Mouse (Mus musculus) liver, embryonic 14.5 days (tissue): ENCODE measurements around the gene Tmem179b. TPM values are rescaled to one million over a fixed set of nuclear protein-coding genes. Genes with fewer than 3 reads are reported as not detected.
A peak's percentile ranks its signal among the peaks of the same experiment; 100 is the strongest.

Experiments used
- ATAC-seq: fragments of 200-750 bp; cut with Nextera tagmentation; 2 replicates; pipeline ENCODE4 v1.8.0; 2017; ENCODE audit warnings: moderate number of reproducible peaks, mild to moderate bottlenecking, moderate library complexity; ENCODE audit not compliant: insufficient read depth
- DNase-seq, 3 experiments: peaks; one replicate each; pipeline ENCODE4 v3.0.0-alpha.2; 2012 to 2013; ENCODE audit warnings: low read depth in 3 of 3, low spot score in 3 of 3
- H3K27ac ChIP-seq: fragments of 300-500 bp; sonication (generic); 2 replicates; pipeline ENCODE4 v1.5.1; 2014; ENCODE audit warnings: moderate library complexity, mild to moderate bottlenecking, control low read depth, inconsistent platforms
- H3K27me3 ChIP-seq: fragments of 300-500 bp; sonication (generic); 2 replicates; pipeline ENCODE4 v1.6.1; 2014; ENCODE audit warnings: mild to moderate bottlenecking, low read length, moderate library complexity; ENCODE audit not compliant: control insufficient read depth, insufficient read depth
- H3K36me3 ChIP-seq: fragments of 300-500 bp; sonication (generic); replicated peaks from 2 replicates; pipeline ENCODE4 v1.6.1; 2014; ENCODE audit warnings: low read depth; ENCODE audit not compliant: control insufficient read depth, insufficient read depth
- H3K4me1 ChIP-seq, 2 experiments: fragments of 200-500 bp in 1 of 2; fragments of 300-500 bp in 1 of 2; sonication (generic) in 1 of 2; replicated peaks; 2 replicates each; pipeline ENCODE4 v1.6.1; 2012 to 2014; ENCODE audit warnings: antibody characterized with exemption in 1 of 2, inconsistent platforms in 1 of 2, low read length in 1 of 2; ENCODE audit not compliant: control insufficient read depth in 2 of 2, insufficient read depth in 2 of 2
- H3K4me2 ChIP-seq: fragments of 300-500 bp; sonication (generic); 2 replicates; pipeline ENCODE4 v1.6.1; 2014; ENCODE audit warnings: low read depth, mild to moderate bottlenecking, control low read depth, moderate library complexity
- H3K4me3 ChIP-seq, 2 experiments: fragments of 200-500 bp in 1 of 2; fragments of 300-500 bp in 1 of 2; sonication (generic) in 1 of 2; 2 replicates each; pipeline ENCODE4 v1.5.1; 2012 to 2014; ENCODE audit warnings: low read depth in 2 of 2, low read length in 2 of 2, mild to moderate bottlenecking in 2 of 2, control low read depth in 1 of 2, inconsistent platforms in 1 of 2, moderate library complexity in 1 of 2; ENCODE audit not compliant: insufficient read depth in 1 of 2
- H3K9ac ChIP-seq: fragments of 300-500 bp; sonication (generic); replicated peaks from 2 replicates; pipeline ENCODE4 v1.6.1; 2014; ENCODE audit warnings: mild to moderate bottlenecking, control low read depth, moderate library complexity
- H3K9me3 ChIP-seq: fragments of 300-500 bp; sonication (generic); 2 replicates; pipeline ENCODE4 v1.6.1; 2016; ENCODE audit warnings: low read length, mixed read lengths; ENCODE audit not compliant: control insufficient read depth
- CTCF ChIP-seq: IDR thresholded peaks from 2 replicates; pipeline ENCODE4 v1.5.1; 2016; ENCODE audit warnings: antibody characterized with exemption, low read depth, control low read depth
- EP300 ChIP-seq: IDR thresholded peaks from 2 replicates; pipeline ENCODE4 v1.6.1; 2016; ENCODE audit warnings: antibody characterized with exemption, low read depth
- WGBS: fragments of 180-500 bp; shearing (Covaris S2); extraction: QIAGEN DNeasy Blood & Tissue Kit; methylation state at CpG from one replicate; pipeline ENCODE4 v1.1.7; 2014; ENCODE audit not compliant: insufficient replicate concordance; 5-methylcytosine and 5-hydroxymethylcytosine counted together
- polyA plus RNA-seq, 2 experiments: library from polyadenylated mRNA; depleted of rRNA in 1 of 2; stranded (reverse) in 1 of 2; unstranded in 1 of 2; fragments of >200 nt; fragmentation: Nextera tagmentation in 1 of 2; extraction: Ambion mirVana in 1 of 2; gene quantifications; 2 replicates each; pipeline versions ENCODE4 v1.2.1 to v1.2.3; 2012 to 2014

The Tmem179b gene
- polyA plus RNA-seq, 2 experiments: 63.0 to 117 TPM

GRCm38 (mm10) chr19:8786008-8786781 lies 11.9 kb upstream of the Tmem179b start, which contains the start of gene Taf6l:
Taf6l (minus strand) TSS chr19:8786417.
- H3K9ac ChIP-seq: peak within 1 kb of the TSS; percentile 85
- H3K27ac ChIP-seq: peak within 1 kb of the TSS; percentile 69
- DNase-seq: peak; percentile 96 to 97 (median 96)
- peak; percentile 99 for ATAC-seq
- WGBS: under 1% methylated on average over 32 of the region's 32 CpGs
- no peaks in the 10 kb centered on the region for H3K27me3 ChIP-seq
- H3K9me3 ChIP-seq: no peaks in the 10 kb centered on the region
- no peaks in the 10 kb centered on the region for H3K36me3 ChIP-seq
- H3K4me2 ChIP-seq: peak within 1 kb of the TSS; percentile 84
- H3K4me1 ChIP-seq: peaks cover 8% of the 10 kb centered on the region in 2 experiments
- H3K4me3 ChIP-seq: peak within 1 kb of the TSS; percentile 79 to 80
- TF ChIP-seq EP300 (no peak), CTCF (peak; percentile 51)

- H3K36me3 ChIP-seq: peaks cover 32% of the 10 kb centered on the region
- DNase-seq: no peak
- H3K4me2 ChIP-seq: peak overlapping the region; percentile 98
- peak overlapping the region; percentile 96 for H3K9ac ChIP-seq
- peaks cover 27 to 32% of the 10 kb centered on the region in 2 experiments for H3K4me1 ChIP-seq
- H3K4me3 ChIP-seq: peak overlapping the region; percentile 79 to 87
- peak overlapping the region; percentile 88 for H3K27ac ChIP-seq
- WGBS: 4% methylated on average over 20 of the region's 20 CpGs
- H3K9me3 ChIP-seq: no peaks in the 10 kb centered on the region
- TF ChIP-seq EP300 (no peak), CTCF (no peak; the same call in 1 of the 2 replicates)
- 0 out of 2 replicates have a peak, but pooled peaks have one; percentile 0 for ATAC-seq
- no peaks in the 10 kb centered on the region for H3K27me3 ChIP-seq
These were observed 719 bp upstream of the Tmem179b start for GRCm38 (mm10) chr19:8774951-8775421.

GRCm38 (mm10) chr19:8773409-8773808 lies 858 bp downstream of the Tmem179b start:
- H3K4me3 ChIP-seq: peak overlapping the region; percentile 79 to 87
- TF ChIP-seq EP300 (no peak), CTCF (no peak)
- peak overlapping the region; percentile 88 for H3K27ac ChIP-seq
- peaks cover 27 to 32% of the 10 kb centered on the region in 2 experiments for H3K4me1 ChIP-seq
- H3K27me3 ChIP-seq: no peaks in the 10 kb centered on the region
- H3K9me3 ChIP-seq: no peaks in the 10 kb centered on the region
- 12% methylated on average over 6 of the region's 6 CpGs for WGBS
- no peak for DNase-seq
- peaks cover 45% of the 10 kb centered on the region for H3K36me3 ChIP-seq
- H3K9ac ChIP-seq: peak overlapping the region; percentile 96
- no peak for ATAC-seq
- peak overlapping the region; percentile 98 for H3K4me2 ChIP-seq

- WGBS: 14% methylated on average over 5 of the region's 5 CpGs
- Histone ChIP-seq H3K9ac (peak overlapping the region; percentile 96), H3K4me1 (peaks cover 27 to 32% of the 10 kb centered on the region in 2 experiments), H3K27ac (peak overlapping the region; percentile 88), H3K36me3 (peaks cover 47% of the 10 kb centered on the region), H3K4me2 (peak overlapping the region; percentile 98), H3K9me3 (no peaks in the 10 kb centered on the region), H3K27me3 (no peaks in the 10 kb centered on the region), H3K4me3 (peak overlapping the region; percentile 79 to 87)
- TF ChIP-seq CTCF (no peak), EP300 (no peak)
- DNase-seq (peak in 2 of 3 experiments; percentile 56 to 59), ATAC-seq (peak; percentile 44; the same call in 1 of the 2 replicates)
These were observed 1.3 kb downstream of the Tmem179b start for GRCm38 (mm10) chr19:8772996-8773395.
